Mouse (Mus musculus) myocyte (in vitro differentiated cells): ENCODE measurements at regions not wholly inside any gene's neighbourhood (a gene's known extent, or its start where the extent isn't known, plus 50 kb on each side); places are given as distances from the start of the nearest gene placed in this dataset.

Experiments used
- H3K27me3 ChIP-seq: one replicate; pipeline ENCODE4 v1.6.1; 2011; ENCODE audit not compliant: control insufficient read depth, insufficient read depth, insufficient read length
- H3K36me3 ChIP-seq: one replicate; pipeline ENCODE4 v1.6.1; 2011; ENCODE audit not compliant: control insufficient read depth, insufficient read depth
- H3K4me2 ChIP-seq: one replicate; pipeline ENCODE4 v1.6.1; 2011; ENCODE audit warnings: low read depth, control low read depth
- H3K4me3 ChIP-seq: one replicate; pipeline ENCODE4 v1.5.1; 2011; ENCODE audit warnings: mild to moderate bottlenecking, control low read depth, moderate library complexity
- H3K79me2 ChIP-seq: one replicate; pipeline ENCODE4 v1.6.1; 2011; ENCODE audit not compliant: control insufficient read depth, insufficient read depth
- H3ac ChIP-seq: one replicate; pipeline ENCODE4 v1.6.1; 2011; ENCODE audit not compliant: control insufficient read depth, insufficient read length
- CEBPB ChIP-seq: IDR thresholded peaks from 2 replicates; pipeline ENCODE4 v1.6.1; 2011; ENCODE audit warnings: mild to moderate bottlenecking, moderate library complexity; ENCODE audit not compliant: poor library complexity, insufficient read depth, severe bottlenecking
- E2F4 ChIP-seq: IDR thresholded peaks from one replicate; pipeline ENCODE4 v1.6.1; 2011; ENCODE audit warnings: mild to moderate bottlenecking, control low read depth, moderate library complexity; ENCODE audit not compliant: insufficient read depth
- MAX ChIP-seq: IDR thresholded peaks from one replicate; pipeline ENCODE4 v1.6.1; 2011; ENCODE audit warnings: low read depth, mild to moderate bottlenecking, control low read depth
- MYOD1 ChIP-seq, 3 experiments: IDR thresholded peaks; one replicate each; pipeline ENCODE4 v1.6.1; 2011; ENCODE audit warnings: control low read depth in 2 of 3, low read depth in 2 of 3, mild to moderate bottlenecking in 2 of 3, moderate library complexity in 1 of 3; ENCODE audit not compliant: insufficient read length in 2 of 3, control insufficient read depth in 1 of 3
- MYOG ChIP-seq, 3 experiments: IDR thresholded peaks; one replicate each; pipeline ENCODE4 v1.6.1; 2011; ENCODE audit warnings: control low read depth in 2 of 3, low read depth in 2 of 3, mild to moderate bottlenecking in 2 of 3; ENCODE audit not compliant: insufficient read length in 2 of 3, control insufficient read depth in 1 of 3, insufficient read depth in 1 of 3
- POLR2A ChIP-seq: IDR thresholded peaks from one replicate; pipeline ENCODE4 v1.6.1; 2011; ENCODE audit warnings: low read depth, mild to moderate bottlenecking, control low read depth, moderate library complexity; ENCODE audit not compliant: insufficient read length
- POLR2AphosphoS2 ChIP-seq: IDR thresholded peaks from one replicate; pipeline ENCODE4 v1.6.1; 2011; ENCODE audit warnings: low read depth, control low read depth; ENCODE audit not compliant: insufficient read length
- REST ChIP-seq: IDR thresholded peaks from one replicate; pipeline ENCODE4 v1.6.1; 2011; ENCODE audit warnings: mild to moderate bottlenecking, control low read depth, moderate library complexity; ENCODE audit not compliant: insufficient read depth, insufficient read length
- SRF ChIP-seq: IDR thresholded peaks from one replicate; pipeline ENCODE4 v1.6.1; 2011; ENCODE audit warnings: low read depth; ENCODE audit not compliant: control insufficient read depth, insufficient read length
- TCF12 ChIP-seq: IDR thresholded peaks from one replicate; pipeline ENCODE4 v1.6.1; 2011; ENCODE audit warnings: mild to moderate bottlenecking, control low read depth; ENCODE audit not compliant: poor library complexity, insufficient read depth, severe bottlenecking
- TCF3 ChIP-seq: IDR thresholded peaks from one replicate; pipeline ENCODE4 v1.6.1; 2011; ENCODE audit warnings: low read depth, control low read depth; ENCODE audit not compliant: insufficient read length
- USF1 ChIP-seq: IDR thresholded peaks from one replicate; pipeline ENCODE4 v1.6.1; 2011; ENCODE audit warnings: low read depth, mild to moderate bottlenecking, control low read depth, moderate library complexity

GRCm38 (mm10) chr3:137011551-137011950 is 329.3 kb upstream of the Emcn start:
- Histone ChIP-seq H3K4me3 (no peak overlapping the region), H3ac (no peak overlapping the region), H3K4me2 (no peak overlapping the region), H3K27me3 (no peaks in the 10 kb centered on the region), H3K36me3 (no peaks in the 10 kb centered on the region), H3K79me2 (no peaks in the 10 kb centered on the region)
- TF ChIP-seq POLR2AphosphoS2 (no peak), E2F4 (no peak), SRF (no peak), MAX (no peak), USF1 (no peak), CEBPB (no peak), MYOG (IDR thresholded peaks at IDR 0.05; ENCODE audit: control insufficient read depth in 1 of 3, insufficient read depth in 1 of 3, insufficient read length in 2 of 3, low read depth in 2 of 3) (no peak), TCF3 (no peak), REST (no peak), TCF12 (no peak), MYOD1 (IDR thresholded peaks at IDR 0.05; ENCODE audit: control insufficient read depth in 1 of 3, insufficient read length in 2 of 3, low read depth in 2 of 3) (no peak), POLR2A (no peak)

GRCm38 (mm10) chr3:137014686-137015085 is 326.2 kb upstream of the Emcn start:
- Histone ChIP-seq H3K79me2 (no peaks in the 10 kb centered on the region), H3ac (no peak overlapping the region), H3K4me2 (no peak overlapping the region), H3K36me3 (no peaks in the 10 kb centered on the region), H3K4me3 (no peak overlapping the region), H3K27me3 (no peaks in the 10 kb centered on the region)
- no peak for TF ChIP-seq POLR2AphosphoS2
- no peak for TF ChIP-seq MYOG (IDR thresholded peaks at IDR 0.05; ENCODE audit: control insufficient read depth in 1 of 3, insufficient read depth in 1 of 3, insufficient read length in 2 of 3, low read depth in 2 of 3)
- TF ChIP-seq SRF: no peak
- TF ChIP-seq CEBPB: no peak
- no peak for TF ChIP-seq USF1
- no peak for TF ChIP-seq TCF3
- no peak for TF ChIP-seq TCF12
- TF ChIP-seq MYOD1 (IDR thresholded peaks at IDR 0.05; ENCODE audit: control insufficient read depth in 1 of 3, insufficient read length in 2 of 3, low read depth in 2 of 3): no peak
- TF ChIP-seq E2F4: no peak
- peak; percentile 66 for TF ChIP-seq REST
- peak; percentile 68 for TF ChIP-seq MAX
- no peak for TF ChIP-seq POLR2A

- Histone ChIP-seq H3K4me2 (no peak overlapping the region), H3K36me3 (no peaks in the 10 kb centered on the region), H3K79me2 (no peaks in the 10 kb centered on the region), H3ac (no peak overlapping the region), H3K4me3 (no peak overlapping the region), H3K27me3 (no peaks in the 10 kb centered on the region)
- TF ChIP-seq E2F4: no peak
- TF ChIP-seq TCF12: no peak
- no peak for TF ChIP-seq TCF3
- no peak for TF ChIP-seq POLR2A
- no peak for TF ChIP-seq POLR2AphosphoS2
- no peak for TF ChIP-seq USF1
- no peak for TF ChIP-seq CEBPB
- TF ChIP-seq MAX: no peak
Measured at GRCm38 (mm10) chr3:137015199-137015598, 325.7 kb upstream of the Emcn start.

- Histone ChIP-seq H3K27me3 (no peaks in the 10 kb centered on the region), H3ac (no peak overlapping the region), H3K79me2 (no peaks in the 10 kb centered on the region), H3K4me3 (no peak overlapping the region), H3K4me2 (no peak overlapping the region), H3K36me3 (no peaks in the 10 kb centered on the region)
- TF ChIP-seq POLR2AphosphoS2: no peak
- no peak for TF ChIP-seq E2F4
- TF ChIP-seq MYOD1 (IDR thresholded peaks at IDR 0.05; ENCODE audit: control insufficient read depth in 1 of 3, insufficient read length in 2 of 3, low read depth in 2 of 3): no peak
- TF ChIP-seq REST: no peak
- TF ChIP-seq CEBPB: no peak
- TF ChIP-seq TCF12: no peak
- TF ChIP-seq POLR2A: no peak
- no peak for TF ChIP-seq SRF
Measured at GRCm38 (mm10) chr3:137019971-137020634, 320.8 kb upstream of the Emcn start.

GRCm38 (mm10) chr3:137029546-137029945 is 311.3 kb upstream of the Emcn start:
- H3K4me3 ChIP-seq: no peak overlapping the region
- no peaks in the 10 kb centered on the region for H3K36me3 ChIP-seq
- H3ac ChIP-seq: no peak overlapping the region
- no peaks in the 10 kb centered on the region for H3K79me2 ChIP-seq
- H3K4me2 ChIP-seq: no peak overlapping the region
- no peaks in the 10 kb centered on the region for H3K27me3 ChIP-seq
- TF ChIP-seq MYOG (IDR thresholded peaks at IDR 0.05; ENCODE audit: control insufficient read depth in 1 of 3, insufficient read depth in 1 of 3, insufficient read length in 2 of 3, low read depth in 2 of 3): no peak
- TF ChIP-seq E2F4: no peak
- TF ChIP-seq POLR2A: no peak
- no peak for TF ChIP-seq MYOD1 (IDR thresholded peaks at IDR 0.05; ENCODE audit: control insufficient read depth in 1 of 3, insufficient read length in 2 of 3, low read depth in 2 of 3)
- no peak for TF ChIP-seq SRF
- no peak for TF ChIP-seq TCF12
- TF ChIP-seq USF1: no peak
- TF ChIP-seq REST: no peak
- TF ChIP-seq MAX: no peak
- TF ChIP-seq CEBPB: no peak
- TF ChIP-seq POLR2AphosphoS2: no peak
- TF ChIP-seq TCF3: no peak
